Mouse (Mus musculus) kidney, adult 18-20 months (tissue): Measurements from ENCODE around the gene Naalad2.
"Not testable (repeated sequence)": the region's sequence is repeated elsewhere in the genome, so short reads cannot be mapped to it uniquely, and the experiment has no call there.

Experiments used
- DNase-seq: peaks from one replicate; pipeline ENCODE4 v3.0.0; 2021

The Naalad2 gene

GRCm38 (mm10) chr9:18402895-18403294 lies at the start of gene Naalad2:
Gene Naalad2 (minus strand): TSS chr9:18402995.
- not testable (repeated sequence) for DNase-seq

DNA sequence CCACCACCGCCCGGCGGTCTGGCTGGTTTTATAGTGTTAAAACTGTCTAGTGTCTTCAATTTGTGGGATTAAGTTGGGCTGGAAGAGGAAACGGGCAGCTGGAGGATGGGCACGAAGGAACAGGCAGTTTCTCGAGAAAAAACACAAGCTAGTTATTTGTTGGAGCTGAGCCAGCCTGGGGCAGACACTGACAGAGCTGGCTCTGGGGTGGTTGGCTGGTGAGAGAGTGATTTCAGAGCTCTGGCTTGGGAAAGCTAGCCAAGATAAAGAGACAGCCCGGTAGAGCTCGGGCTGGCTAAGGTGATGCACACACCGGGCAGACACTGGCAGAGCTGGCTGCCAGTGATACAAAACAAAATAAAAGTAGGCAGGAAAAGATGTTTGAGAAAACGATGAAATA lies 28.9 kb upstream of the Naalad2 start:
- no peak for DNase-seq

DNA sequence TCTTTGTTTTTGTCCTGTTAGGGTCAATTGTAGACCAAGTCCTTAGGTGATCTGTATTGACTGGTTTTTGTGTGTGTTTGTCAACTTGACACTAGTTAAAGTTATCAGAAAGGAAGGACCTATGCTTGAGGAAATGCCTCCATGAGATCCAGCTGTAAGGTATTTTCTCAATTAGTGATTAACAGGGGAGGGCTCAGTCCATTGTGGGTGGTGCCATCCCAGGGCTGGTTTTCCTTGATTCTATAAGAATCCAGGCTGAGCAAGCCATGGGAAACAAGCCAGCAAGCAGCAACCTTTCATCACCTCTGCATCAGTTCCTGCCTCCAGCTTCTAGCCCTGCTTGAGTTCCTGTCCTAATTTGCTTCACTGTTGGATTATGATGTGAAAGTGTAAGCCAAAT lies 27.6 kb upstream of the Naalad2 start, which contains the start of gene Mbd3l2:
Gene Mbd3l2 (plus strand): TSS at position 301 of the 400 bp plus-strand sequence.
- no peak for DNase-seq

GRCm38 (mm10) chr9:18412371-18412770 lies 9.6 kb upstream of the Naalad2 start:
- not testable (repeated sequence) for DNase-seq

DNA sequence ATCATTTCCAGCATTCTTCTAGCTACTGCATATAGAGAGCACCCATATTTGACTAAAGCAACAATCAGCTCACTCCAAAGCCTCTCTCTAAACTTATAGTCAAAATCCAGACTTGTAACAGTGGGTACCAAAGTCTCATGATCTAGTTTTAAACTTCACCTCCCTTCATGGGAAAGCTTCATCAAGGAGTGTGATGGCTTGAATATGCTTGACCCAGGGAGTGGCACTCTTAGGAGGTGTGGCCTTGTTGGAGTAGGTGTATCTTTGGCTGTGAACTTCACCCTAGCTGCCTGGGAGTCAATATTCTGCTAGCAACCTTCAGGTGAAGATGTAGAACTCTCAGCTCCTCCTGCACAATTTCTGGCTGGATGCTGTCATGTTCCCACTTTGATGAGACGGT lies 1.3 kb upstream of the Naalad2 start, which contains the start of gene Ubtfl1:
Gene Ubtfl1 (plus strand): TSS at position 301 of the 400 bp plus-strand sequence.
- no peak for DNase-seq

GRCm38 (mm10) chr9:18399629-18400028 lies 3.2 kb downstream of the Naalad2 start:
- DNase-seq, result no peak

GRCm38 (mm10) chr9:18385782-18386181 lies 17.0 kb downstream of the Naalad2 start:
- DNase-seq, result peak; percentile 3

DNA sequence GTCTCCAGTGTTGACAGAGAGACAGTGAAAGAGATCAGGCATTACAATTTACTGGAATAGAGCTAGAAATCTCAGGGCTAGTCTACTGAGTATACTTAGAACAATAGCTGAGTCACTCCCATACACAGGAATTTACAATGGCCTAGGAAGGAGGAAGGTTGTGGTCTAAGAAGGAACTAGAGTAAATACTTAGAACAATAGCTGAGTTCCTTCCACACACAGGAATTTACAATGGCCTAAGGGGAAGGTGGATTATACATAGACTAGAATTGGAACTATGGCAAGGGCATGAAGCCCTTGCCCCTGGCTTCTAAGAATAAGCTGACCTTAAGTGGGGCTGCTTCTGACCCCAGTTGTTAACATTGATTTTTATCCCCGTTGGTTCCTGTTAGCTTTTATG lies 29.8 kb downstream of the Naalad2 start:
- DNase-seq, result not testable (repeated sequence)

- no peak for DNase-seq
Measured at GRCm38 (mm10) chr9:18319990-18320389, 82.8 kb downstream of the Naalad2 start.

DNA sequence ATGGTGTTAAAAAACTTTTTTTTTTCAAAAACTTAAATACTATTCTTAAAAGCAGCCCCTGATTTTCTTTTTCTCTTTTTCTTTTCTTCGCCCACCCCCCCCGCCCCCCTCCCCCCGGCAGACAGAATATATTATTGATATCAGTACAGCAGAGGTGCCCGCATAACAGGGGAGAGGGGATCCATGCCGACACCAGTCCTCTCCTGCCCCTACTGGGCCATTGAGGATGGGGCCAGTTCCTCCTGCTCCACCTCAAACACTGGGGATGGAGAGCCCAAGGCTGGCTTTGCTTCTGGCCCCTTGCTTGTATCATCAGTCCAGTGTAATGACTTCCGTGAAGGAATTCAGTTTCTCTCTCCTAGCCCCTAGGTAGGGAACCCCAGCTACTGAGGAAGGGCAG lies 104.5 kb downstream of the Naalad2 start:
- no peak for DNase-seq

DNA sequence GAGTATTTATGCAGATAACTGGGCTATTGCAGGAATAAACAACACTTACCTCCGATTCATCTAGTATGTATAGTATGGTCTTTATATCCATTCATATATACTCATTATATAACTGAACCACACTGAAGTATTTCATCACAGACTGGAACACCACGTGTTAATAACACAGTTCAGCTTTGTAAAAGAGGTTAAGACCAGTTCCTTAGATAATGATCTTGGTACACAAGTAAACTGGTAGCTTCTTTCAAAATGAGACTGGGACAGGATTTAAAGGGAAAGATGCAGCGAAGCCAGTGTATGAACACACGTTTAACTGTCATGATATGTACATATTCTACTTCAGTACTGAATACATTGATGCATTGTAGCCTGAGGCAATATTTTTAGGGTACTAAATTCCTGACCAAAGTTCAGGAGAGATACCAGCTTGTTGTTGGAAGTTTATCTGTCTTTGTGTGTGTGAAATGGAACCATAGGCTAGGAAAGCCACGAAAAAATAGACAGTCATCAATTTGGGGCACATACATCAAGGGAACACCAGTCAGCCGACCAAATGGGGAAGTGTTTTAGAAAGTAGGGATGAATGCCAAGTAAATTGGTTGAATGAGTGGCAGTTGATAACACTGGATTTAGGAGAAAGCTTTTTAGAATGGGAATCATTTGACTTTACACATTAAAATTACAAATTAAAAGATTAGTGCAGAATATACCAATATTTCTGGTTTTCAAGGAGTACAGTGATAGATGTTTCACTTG lies 109.6 kb downstream of the Naalad2 start:
- no peak for DNase-seq

- DNase-seq, result no peak
Measured at GRCm38 (mm10) chr9:18292443-18292922, 110.3 kb downstream of the Naalad2 start.

DNA sequence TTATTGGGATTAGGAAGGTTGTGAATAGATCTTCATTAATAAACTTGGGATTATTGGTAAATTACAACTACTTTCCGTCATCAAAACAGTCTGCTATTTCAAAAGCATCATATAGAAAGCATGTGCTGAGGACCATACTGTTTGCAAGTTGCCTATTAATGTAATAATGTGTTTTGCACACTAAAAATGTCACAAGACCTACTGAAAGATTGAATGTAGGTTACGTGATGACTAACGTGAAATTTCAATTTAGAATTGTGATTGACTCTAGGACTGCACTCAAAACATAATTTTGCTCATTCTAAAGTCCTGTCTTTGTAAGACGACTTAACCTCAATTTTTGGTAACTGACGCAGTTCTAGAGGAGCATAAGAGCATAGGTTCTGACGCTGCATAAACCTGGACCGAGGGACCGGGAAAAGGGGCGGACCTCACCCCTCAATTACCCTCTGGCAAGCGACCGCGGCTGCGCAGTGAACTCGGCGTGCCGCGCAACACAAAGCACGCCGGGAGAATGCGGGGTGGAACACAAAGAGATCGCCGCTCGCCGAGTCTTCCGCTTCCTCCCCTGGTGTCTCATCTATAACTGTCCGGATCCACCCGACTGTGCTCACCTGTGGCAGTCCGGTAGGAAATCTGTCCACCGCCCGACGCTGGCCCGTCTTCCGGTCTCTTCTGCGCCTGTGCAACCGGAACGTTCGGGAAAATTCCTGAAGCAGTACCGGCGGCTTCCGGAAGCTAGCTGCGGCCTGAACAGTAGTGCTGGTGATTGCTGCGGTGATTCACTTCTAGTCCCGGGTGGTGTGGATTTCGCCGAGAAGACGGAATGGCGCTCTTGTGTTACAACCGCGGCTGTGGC lies 111.0 kb downstream of the Naalad2 start, which contains the start of gene Chordc1:
Gene Chordc1 (plus strand): TSS at position 555 of the 859 bp plus-strand sequence.
- peak; percentile 96 for DNase-seq

- not testable (repeated sequence) for DNase-seq
Measured at GRCm38 (mm10) chr9:18278693-18279092, 124.1 kb downstream of the Naalad2 start.

DNA sequence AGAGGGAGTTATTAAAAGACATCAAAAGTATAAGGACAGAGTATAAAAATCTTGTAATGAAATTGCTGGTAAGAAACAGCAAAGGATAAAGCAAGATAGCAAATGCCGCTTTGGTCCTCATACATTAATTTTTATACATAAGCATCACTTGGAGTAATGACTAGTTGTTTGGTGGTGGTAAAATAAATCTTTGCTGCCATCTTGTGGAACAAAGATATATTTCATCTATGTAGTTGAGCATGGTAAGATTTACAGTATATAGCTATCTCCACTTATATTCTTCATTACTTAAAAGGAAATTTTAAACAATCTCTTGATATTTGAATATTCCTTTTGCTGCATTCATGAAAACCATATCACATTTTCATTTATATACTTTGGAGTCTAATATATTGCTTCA lies 125.3 kb downstream of the Naalad2 start:
- no peak for DNase-seq

GRCm38 (mm10) chr9:18276844-18277243 lies 126.0 kb downstream of the Naalad2 start:
- DNase-seq, result no peak

DNA sequence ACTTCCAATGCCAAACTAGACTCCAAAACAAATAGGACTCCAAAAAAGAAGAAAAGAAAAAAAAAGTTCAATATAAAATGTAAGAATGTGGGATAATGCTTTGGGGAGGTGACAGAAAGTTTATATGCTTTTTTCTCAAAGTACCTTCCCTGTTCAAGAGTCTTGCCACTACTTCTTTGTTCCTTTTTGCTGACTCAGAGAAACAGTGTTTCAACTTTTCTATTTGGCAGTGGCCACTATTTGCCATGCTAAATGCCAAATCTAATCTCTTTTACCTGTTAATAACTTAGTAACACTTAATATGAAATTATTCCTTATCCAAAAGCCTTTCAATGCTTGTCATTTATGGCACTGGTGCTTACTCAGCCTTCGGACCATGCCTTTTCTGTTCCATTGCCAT lies 126.9 kb downstream of the Naalad2 start:
- no peak for DNase-seq
